Mouse (Mus musculus): ENCODE measurements around the gene Col15a1. TPM values are rescaled to one million over a fixed set of nuclear protein-coding genes. Genes with fewer than 3 reads are reported as not detected.

The Col15a1 gene
- polyA plus RNA-seq, 1 experiment from 2014 or later, result 3.4 TPM

DNA sequence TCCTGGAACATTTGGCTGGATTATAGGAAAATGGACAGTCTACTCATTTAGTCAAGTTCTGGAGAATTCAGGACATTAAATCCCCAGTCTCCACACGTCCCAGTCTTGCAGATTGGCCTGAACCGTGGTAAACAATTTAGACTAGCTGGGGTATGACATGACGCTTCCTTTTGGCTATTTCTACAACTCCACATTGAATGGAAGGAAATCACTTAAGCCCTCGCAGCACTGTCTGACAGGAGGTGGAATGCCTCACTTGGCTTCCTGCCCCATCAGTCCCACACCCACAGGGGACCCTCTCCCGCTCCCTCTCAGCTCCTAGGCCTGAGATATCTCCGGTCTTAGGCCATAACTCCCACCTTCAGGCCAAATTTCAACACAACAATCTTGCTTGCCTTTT is 2.1 kb upstream of the Col15a1 start:
- Histone ChIP-seq H3K36me3 (no peaks in the 10 kb centered on the region), H3K4me3 (no peak overlapping the region), H3K4me1 (peaks cover 11% of the 10 kb centered on the region), H3K27me3 (peaks cover 51% of the 10 kb centered on the region), H3K9me3 (no peaks in the 10 kb centered on the region), H3K27ac (replicated peaks) (no peak overlapping the region), H3K4me2 (replicated peaks) (no peak overlapping the region), H3K9ac (replicated peaks) (no peak overlapping the region)
- ATAC-seq (ENCODE audit: low FRiP score, low read depth), result no peak
- 77% methylated on average over 6 of the region's 6 CpGs for WGBS

DNA sequence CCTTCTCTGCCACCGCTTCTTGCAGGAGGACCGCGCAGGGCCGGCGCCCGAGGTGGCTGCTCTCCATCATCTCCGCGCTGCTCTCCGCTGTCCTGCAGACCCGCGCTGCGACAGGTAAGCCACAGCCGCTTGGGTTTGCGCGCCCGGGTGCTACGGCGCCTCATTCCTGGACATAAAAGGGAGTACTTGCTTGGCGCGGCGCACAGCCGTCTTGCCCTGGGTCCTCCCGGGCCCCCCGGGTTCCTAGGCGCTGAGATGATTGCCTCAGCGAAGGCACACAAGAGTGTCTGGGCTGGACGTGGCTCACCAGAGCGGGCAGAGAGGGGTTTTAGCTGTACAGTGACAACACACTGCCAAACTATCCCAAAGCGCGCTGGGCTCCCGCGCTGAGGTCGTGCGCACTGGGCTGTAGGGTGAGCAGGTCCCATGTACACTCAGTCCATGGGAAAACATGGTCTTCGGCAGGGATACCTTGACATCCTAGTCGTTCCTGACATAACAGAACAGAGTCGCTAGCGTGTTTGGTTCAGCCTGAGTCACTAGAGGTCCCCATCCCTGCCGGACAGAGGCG is 545 bp downstream of the Col15a1 start:
- no peak overlapping the region for H3K27ac ChIP-seq (replicated peaks)
- peaks cover 51% of the 10 kb centered on the region for H3K27me3 ChIP-seq

DNA sequence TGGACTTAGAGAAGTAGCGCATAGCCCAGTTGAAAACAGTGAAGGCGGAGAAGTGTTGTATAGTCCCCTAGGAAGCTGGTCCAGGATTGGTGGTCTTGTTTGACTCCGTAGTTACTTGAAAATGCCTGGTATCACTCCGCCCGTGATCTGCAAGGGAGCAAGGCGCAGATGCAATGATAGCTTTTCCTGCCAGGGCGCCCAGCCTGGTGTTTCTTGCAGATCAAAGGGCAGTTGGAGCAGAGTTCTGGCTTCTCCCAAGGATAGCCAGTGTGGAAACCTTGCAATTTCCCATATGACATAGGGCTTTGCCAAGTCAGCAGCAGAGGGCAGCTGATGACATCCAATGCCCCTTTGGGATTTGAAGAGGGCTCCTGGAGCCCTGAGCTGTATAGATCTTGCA is 1.5 kb downstream of the Col15a1 start:
- H3K4me3 ChIP-seq, result no peak overlapping the region
- H3K27ac ChIP-seq (replicated peaks), result no peak overlapping the region
- peaks cover 11% of the 10 kb centered on the region for H3K4me1 ChIP-seq
- H3K27me3 ChIP-seq, result peaks cover 51% of the 10 kb centered on the region
- no peak overlapping the region for H3K9ac ChIP-seq (replicated peaks)
- no peaks in the 10 kb centered on the region for H3K9me3 ChIP-seq
- 80% methylated on average over 7 of the region's 7 CpGs for WGBS
- no peak for ATAC-seq (ENCODE audit: low FRiP score, low read depth)
- no peaks in the 10 kb centered on the region for H3K36me3 ChIP-seq
- no peak overlapping the region for H3K4me2 ChIP-seq (replicated peaks)

More for the DNA sequence above, 545 bp downstream of the Col15a1 start:
- 0 out of 2 replicates have a peak, but pooled peaks have one; percentile 12 for ATAC-seq (ENCODE audit: low FRiP score, low read depth)
- H3K4me2 ChIP-seq (replicated peaks), result peak overlapping the region; percentile 81
- H3K36me3 ChIP-seq, result no peaks in the 10 kb centered on the region
- H3K9ac ChIP-seq (replicated peaks), result peak overlapping the region; percentile 47
- peak overlapping the region; percentile 51 for H3K4me3 ChIP-seq
- H3K9me3 ChIP-seq, result no peaks in the 10 kb centered on the region
- WGBS, result 2% methylated on average over 40 of the region's 40 CpGs
- peaks cover 11% of the 10 kb centered on the region for H3K4me1 ChIP-seq

DNA sequence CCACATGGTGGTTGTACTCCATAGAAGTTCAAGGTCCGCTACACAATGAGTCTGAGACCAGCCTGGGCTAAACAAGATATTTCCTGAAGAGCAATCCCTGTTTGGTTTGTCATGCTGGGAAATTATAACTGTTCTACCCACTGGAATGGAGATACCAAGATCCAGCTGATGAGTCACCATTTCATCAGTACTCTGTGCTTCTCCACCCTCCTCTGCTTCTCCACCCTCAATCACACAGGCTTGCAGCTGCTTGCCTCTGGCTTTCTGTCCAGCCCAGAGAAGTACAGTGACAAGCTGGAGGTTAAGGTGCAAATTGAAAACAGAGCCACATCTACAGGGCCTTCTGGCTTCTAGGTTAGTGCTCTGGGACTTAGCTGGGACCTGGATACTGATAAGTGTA is 10.9 kb downstream of the Col15a1 start:
- no peak overlapping the region for H3K4me2 ChIP-seq (replicated peaks)
- H3K36me3 ChIP-seq, result no peaks in the 10 kb centered on the region
- no peak for ATAC-seq (ENCODE audit: low FRiP score, low read depth)
- 97% methylated on average over 1 of the region's 1 CpGs for WGBS
- H3K4me1 ChIP-seq, result no peaks in the 10 kb centered on the region
- no peaks in the 10 kb centered on the region for H3K27me3 ChIP-seq
- H3K4me3 ChIP-seq, result no peak overlapping the region
- no peak overlapping the region for H3K27ac ChIP-seq (replicated peaks)
- H3K9ac ChIP-seq (replicated peaks), result no peak overlapping the region
- H3K9me3 ChIP-seq, result no peaks in the 10 kb centered on the region

DNA sequence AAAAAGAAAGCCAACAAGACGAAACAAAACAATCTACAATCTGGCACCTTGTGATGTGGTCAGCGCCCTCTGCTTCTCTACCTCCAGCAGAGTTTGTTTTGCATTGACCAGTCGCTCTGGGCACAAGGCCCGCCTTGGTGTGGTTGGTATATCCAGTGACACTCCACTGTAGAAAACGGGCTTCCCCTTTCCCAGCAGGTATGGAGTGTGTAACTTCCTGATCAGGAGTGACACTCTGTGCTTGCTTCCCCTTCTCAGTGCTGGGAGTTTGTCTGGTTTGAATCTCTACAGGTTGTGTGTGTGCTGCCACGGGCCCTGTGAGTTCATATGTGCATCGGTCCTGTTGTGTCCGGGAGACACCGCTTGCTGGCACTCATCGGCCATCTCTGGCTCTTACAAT is 11.4 kb downstream of the Col15a1 start:
- no peaks in the 10 kb centered on the region for H3K27me3 ChIP-seq
- no peak overlapping the region for H3K27ac ChIP-seq (replicated peaks)
- no peaks in the 10 kb centered on the region for H3K4me1 ChIP-seq
- no peak overlapping the region for H3K4me2 ChIP-seq (replicated peaks)
- WGBS, result 87% methylated on average over 10 of the region's 10 CpGs
- no peak overlapping the region for H3K9ac ChIP-seq (replicated peaks)
- H3K4me3 ChIP-seq, result no peak overlapping the region
- H3K9me3 ChIP-seq, result no peaks in the 10 kb centered on the region
- ATAC-seq (ENCODE audit: low FRiP score, low read depth), result no peak
- no peaks in the 10 kb centered on the region for H3K36me3 ChIP-seq

- 81% methylated on average over 3 of the region's 3 CpGs for WGBS
- Histone ChIP-seq H3K27ac (replicated peaks) (no peak overlapping the region), H3K36me3 (no peaks in the 10 kb centered on the region), H3K4me3 (no peak overlapping the region), H3K4me2 (replicated peaks) (no peak overlapping the region), H3K9me3 (no peaks in the 10 kb centered on the region), H3K9ac (replicated peaks) (no peak overlapping the region), H3K27me3 (no peaks in the 10 kb centered on the region), H3K4me1 (no peaks in the 10 kb centered on the region)
- ATAC-seq (ENCODE audit: low FRiP score, low read depth), result no peak
Observed at GRCm38 (mm10) chr4:47220544-47220943, 12.6 kb downstream of the Col15a1 start.

GRCm38 (mm10) chr4:47222146-47222545 is 14.2 kb downstream of the Col15a1 start:
- Histone ChIP-seq H3K27me3 (no peaks in the 10 kb centered on the region), H3K4me1 (0 out of 2 replicates have a peak, but pooled peaks cover 3% of the 10 kb centered on the region), H3K4me3 (no peak overlapping the region), H3K27ac (replicated peaks) (no peak overlapping the region), H3K9ac (replicated peaks) (no peak overlapping the region), H3K36me3 (no peaks in the 10 kb centered on the region), H3K4me2 (replicated peaks) (no peak overlapping the region), H3K9me3 (no peaks in the 10 kb centered on the region)
- no peak for ATAC-seq (ENCODE audit: low FRiP score, low read depth)
- WGBS, result 85% methylated on average over 3 of the region's 3 CpGs

- Histone ChIP-seq H3K27me3 (no peaks in the 10 kb centered on the region; the same call in 1 of the 2 replicates), H3K4me2 (replicated peaks) (no peak overlapping the region), H3K4me1 (0 out of 2 replicates have a peak, but pooled peaks cover 3% of the 10 kb centered on the region), H3K4me3 (no peak overlapping the region), H3K9ac (replicated peaks) (no peak overlapping the region), H3K36me3 (no peaks in the 10 kb centered on the region), H3K9me3 (no peaks in the 10 kb centered on the region), H3K27ac (replicated peaks) (no peak overlapping the region)
- 72% methylated on average over 6 of the region's 6 CpGs for WGBS
- ATAC-seq (ENCODE audit: low FRiP score, low read depth), result no peak
Observed at GRCm38 (mm10) chr4:47225920-47226319, 18.0 kb downstream of the Col15a1 start.

- Histone ChIP-seq H3K27me3 (no peaks in the 10 kb centered on the region; the same call in 1 of the 2 replicates), H3K9ac (replicated peaks) (no peak overlapping the region), H3K4me1 (0 out of 2 replicates have a peak, but pooled peaks cover 3% of the 10 kb centered on the region), H3K4me3 (no peak overlapping the region), H3K27ac (replicated peaks) (no peak overlapping the region), H3K36me3 (no peaks in the 10 kb centered on the region), H3K4me2 (replicated peaks) (no peak overlapping the region), H3K9me3 (no peaks in the 10 kb centered on the region)
- ATAC-seq (ENCODE audit: low FRiP score, low read depth), result no peak
- 66% methylated on average over 4 of the region's 4 CpGs for WGBS
Observed at GRCm38 (mm10) chr4:47227101-47227500, 19.1 kb downstream of the Col15a1 start.

DNA sequence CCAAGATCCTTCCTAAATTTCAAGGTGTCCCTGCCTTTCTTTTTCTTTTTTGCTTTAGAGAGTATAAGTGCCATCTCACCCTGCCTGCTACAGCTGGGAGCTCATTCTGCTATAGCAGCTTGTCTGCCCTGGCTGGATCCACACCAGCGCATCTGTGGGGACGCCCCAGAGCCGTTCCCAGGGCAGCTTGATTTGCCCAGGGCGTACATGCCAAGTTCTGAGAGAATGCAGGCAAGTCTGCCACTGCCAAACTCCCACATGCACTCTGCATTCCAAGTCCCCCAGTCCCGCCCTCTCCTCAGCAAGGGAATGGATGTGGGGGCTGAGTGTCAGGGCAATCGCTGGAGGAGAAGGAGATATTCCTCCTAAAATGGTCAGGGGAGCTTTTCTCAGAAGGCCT is 19.8 kb downstream of the Col15a1 start:
- no peak overlapping the region for H3K9ac ChIP-seq (replicated peaks)
- H3K27ac ChIP-seq (replicated peaks), result no peak overlapping the region
- no peaks in the 10 kb centered on the region for H3K9me3 ChIP-seq
- H3K4me3 ChIP-seq, result no peak overlapping the region
- no peaks in the 10 kb centered on the region for H3K36me3 ChIP-seq
- H3K27me3 ChIP-seq, result no peaks in the 10 kb centered on the region; the same call in 1 of the 2 replicates
- H3K4me1 ChIP-seq, result 0 out of 2 replicates have a peak, but pooled peaks cover 3% of the 10 kb centered on the region
- no peak overlapping the region for H3K4me2 ChIP-seq (replicated peaks)
- 72% methylated on average over 6 of the region's 6 CpGs for WGBS
- ATAC-seq (ENCODE audit: low FRiP score, low read depth), result no peak

GRCm38 (mm10) chr4:47228945-47229344 is 21.0 kb downstream of the Col15a1 start:
- H3K27me3 ChIP-seq, result no peaks in the 10 kb centered on the region; the same call in 1 of the 2 replicates
- 82% methylated on average over 5 of the region's 5 CpGs for WGBS
- H3K9me3 ChIP-seq, result no peaks in the 10 kb centered on the region
- no peak overlapping the region for H3K4me2 ChIP-seq (replicated peaks)
- H3K9ac ChIP-seq (replicated peaks), result no peak overlapping the region
- H3K4me3 ChIP-seq, result no peak overlapping the region
- H3K27ac ChIP-seq (replicated peaks), result no peak overlapping the region
- H3K36me3 ChIP-seq, result no peaks in the 10 kb centered on the region
- no peak for ATAC-seq (ENCODE audit: low FRiP score, low read depth)
- H3K4me1 ChIP-seq, result 0 out of 2 replicates have a peak, but pooled peaks cover 3% of the 10 kb centered on the region

- ATAC-seq (ENCODE audit: low FRiP score, low read depth), result no peak
- Histone ChIP-seq H3K27ac (replicated peaks) (no peak overlapping the region), H3K27me3 (no peaks in the 10 kb centered on the region; the same call in 1 of the 2 replicates), H3K4me2 (replicated peaks) (no peak overlapping the region), H3K9ac (replicated peaks) (no peak overlapping the region), H3K9me3 (no peaks in the 10 kb centered on the region), H3K36me3 (no peaks in the 10 kb centered on the region), H3K4me1 (peaks cover 10% of the 10 kb centered on the region), H3K4me3 (no peak overlapping the region)
- WGBS, result 93% methylated on average over 7 of the region's 7 CpGs
Observed at GRCm38 (mm10) chr4:47230498-47230897, 22.5 kb downstream of the Col15a1 start.

DNA sequence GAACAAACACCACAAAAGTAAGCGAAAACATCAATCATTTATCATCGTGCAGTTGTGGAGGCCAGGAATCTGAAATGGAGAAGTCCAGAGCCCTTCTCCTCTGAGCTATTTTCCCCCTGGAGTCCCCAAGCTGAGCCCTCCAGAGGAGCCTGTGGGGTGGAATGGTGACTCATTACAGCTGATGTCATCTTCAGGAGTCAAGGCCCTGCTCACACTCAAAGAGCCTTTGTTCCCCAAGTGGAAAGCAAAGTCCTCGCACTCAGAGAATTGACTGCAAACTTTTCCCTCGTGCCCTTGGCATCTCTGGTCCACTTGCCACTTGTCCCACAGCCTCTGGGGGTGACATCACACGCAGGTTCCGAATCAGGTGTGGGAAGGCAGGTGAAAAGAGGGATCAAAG is 23.4 kb downstream of the Col15a1 start:
- Histone ChIP-seq H3K36me3 (no peaks in the 10 kb centered on the region), H3K4me3 (no peak overlapping the region), H3K4me2 (replicated peaks) (no peak overlapping the region), H3K9me3 (no peaks in the 10 kb centered on the region), H3K4me1 (peaks cover 7% of the 10 kb centered on the region), H3K27me3 (no peaks in the 10 kb centered on the region; the same call in 1 of the 2 replicates), H3K9ac (replicated peaks) (no peak overlapping the region), H3K27ac (replicated peaks) (no peak overlapping the region)
- WGBS, result 89% methylated on average over 6 of the region's 6 CpGs
- ATAC-seq (ENCODE audit: low FRiP score, low read depth), result no peak

All from midbrain, embryonic 12.5 days (tissue).